Mouse (Mus musculus) myocyte (in vitro differentiated cells): ENCODE data around the gene Gm11060. TPM values are rescaled to one million over a fixed set of nuclear protein-coding genes. Genes with fewer than 3 reads are reported as not detected.

ENCODE experiments used
- H3K27me3 ChIP-seq: one replicate; pipeline ENCODE4 v1.6.1; 2011; ENCODE audit not compliant: control insufficient read depth, insufficient read depth, insufficient read length
- H3K36me3 ChIP-seq: one replicate; pipeline ENCODE4 v1.6.1; 2011; ENCODE audit not compliant: control insufficient read depth, insufficient read depth
- H3K4me2 ChIP-seq: one replicate; pipeline ENCODE4 v1.6.1; 2011; ENCODE audit warnings: low read depth, control low read depth
- H3K4me3 ChIP-seq: one replicate; pipeline ENCODE4 v1.5.1; 2011; ENCODE audit warnings: mild to moderate bottlenecking, control low read depth, moderate library complexity
- H3K79me2 ChIP-seq: one replicate; pipeline ENCODE4 v1.6.1; 2011; ENCODE audit not compliant: control insufficient read depth, insufficient read depth
- H3ac ChIP-seq: one replicate; pipeline ENCODE4 v1.6.1; 2011; ENCODE audit not compliant: control insufficient read depth, insufficient read length
- CEBPB ChIP-seq: IDR thresholded peaks from 2 replicates; pipeline ENCODE4 v1.6.1; 2011; ENCODE audit warnings: mild to moderate bottlenecking, moderate library complexity; ENCODE audit not compliant: poor library complexity, insufficient read depth, severe bottlenecking
- E2F4 ChIP-seq: IDR thresholded peaks from one replicate; pipeline ENCODE4 v1.6.1; 2011; ENCODE audit warnings: mild to moderate bottlenecking, control low read depth, moderate library complexity; ENCODE audit not compliant: insufficient read depth
- MAX ChIP-seq: IDR thresholded peaks from one replicate; pipeline ENCODE4 v1.6.1; 2011; ENCODE audit warnings: low read depth, mild to moderate bottlenecking, control low read depth
- MYOD1 ChIP-seq, 3 experiments: IDR thresholded peaks; one replicate each; pipeline ENCODE4 v1.6.1; 2011; ENCODE audit warnings: control low read depth in 2 of 3, low read depth in 2 of 3, mild to moderate bottlenecking in 2 of 3, moderate library complexity in 1 of 3; ENCODE audit not compliant: insufficient read length in 2 of 3, control insufficient read depth in 1 of 3
- MYOG ChIP-seq, 3 experiments: IDR thresholded peaks; one replicate each; pipeline ENCODE4 v1.6.1; 2011; ENCODE audit warnings: control low read depth in 2 of 3, low read depth in 2 of 3, mild to moderate bottlenecking in 2 of 3; ENCODE audit not compliant: insufficient read length in 2 of 3, control insufficient read depth in 1 of 3, insufficient read depth in 1 of 3
- POLR2A ChIP-seq: IDR thresholded peaks from one replicate; pipeline ENCODE4 v1.6.1; 2011; ENCODE audit warnings: low read depth, mild to moderate bottlenecking, control low read depth, moderate library complexity; ENCODE audit not compliant: insufficient read length
- POLR2AphosphoS2 ChIP-seq: IDR thresholded peaks from one replicate; pipeline ENCODE4 v1.6.1; 2011; ENCODE audit warnings: low read depth, control low read depth; ENCODE audit not compliant: insufficient read length
- REST ChIP-seq: IDR thresholded peaks from one replicate; pipeline ENCODE4 v1.6.1; 2011; ENCODE audit warnings: mild to moderate bottlenecking, control low read depth, moderate library complexity; ENCODE audit not compliant: insufficient read depth, insufficient read length
- SRF ChIP-seq: IDR thresholded peaks from one replicate; pipeline ENCODE4 v1.6.1; 2011; ENCODE audit warnings: low read depth; ENCODE audit not compliant: control insufficient read depth, insufficient read length
- TCF3 ChIP-seq: IDR thresholded peaks from one replicate; pipeline ENCODE4 v1.6.1; 2011; ENCODE audit warnings: low read depth, control low read depth; ENCODE audit not compliant: insufficient read length
- USF1 ChIP-seq: IDR thresholded peaks from one replicate; pipeline ENCODE4 v1.6.1; 2011; ENCODE audit warnings: low read depth, mild to moderate bottlenecking, control low read depth, moderate library complexity
- polyA plus RNA-seq: library from polyadenylated mRNA; unstranded; fragments of >200 nt; fragmentation: generic; extraction: Trizol; gene quantifications from one replicate; pipeline ENCODE4 v1.2.1, GENCODE M21; 2012; ENCODE audit warnings: missing spikeins

Gene Gm11060
- polyA plus RNA-seq, 1 experiment = not detected

- Histone ChIP-seq H3K4me2 (no peak overlapping the region), H3K4me3 (no peak overlapping the region)
- TF ChIP-seq MYOG (IDR thresholded peaks at IDR 0.05; ENCODE audit: control insufficient read depth in 1 of 3, insufficient read depth in 1 of 3, insufficient read length in 2 of 3, low read depth in 2 of 3) (no peak), CEBPB (no peak), SRF (no peak), MYOD1 (IDR thresholded peaks at IDR 0.05; ENCODE audit: control insufficient read depth in 1 of 3, insufficient read length in 2 of 3, low read depth in 2 of 3) (no peak), TCF3 (no peak), POLR2AphosphoS2 (no peak), MAX (no peak)
Measured at GRCm38 (mm10) chr2:105082256-105082790, 9.5 kb upstream of the Gm11060 start.

DNA sequence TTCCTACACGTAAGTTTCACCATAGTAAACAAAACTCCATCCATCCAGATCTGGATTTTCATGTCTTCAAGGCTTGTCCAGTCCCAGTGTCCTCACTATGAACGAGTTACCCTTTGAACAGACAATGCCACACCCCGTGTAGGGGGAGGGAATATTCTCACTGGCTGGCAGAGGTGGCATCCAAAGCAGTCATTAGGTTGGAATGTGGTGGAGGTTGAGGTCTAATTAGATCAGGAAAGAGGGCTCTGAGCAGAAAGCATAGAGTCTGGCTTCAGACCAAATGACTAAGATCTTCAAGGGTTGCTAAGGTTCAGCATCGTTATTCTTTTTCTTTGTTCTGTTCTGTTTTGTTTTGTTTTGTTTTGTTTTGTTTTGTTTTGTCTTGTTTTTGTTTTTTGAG is 7.8 kb upstream of the Gm11060 start:
- Histone ChIP-seq H3K27me3 (no peaks in the 10 kb centered on the region), H3K4me2 (no peak overlapping the region), H3ac (no peak overlapping the region), H3K4me3 (no peak overlapping the region), H3K79me2 (no peaks in the 10 kb centered on the region), H3K36me3 (no peaks in the 10 kb centered on the region)
- no peak for TF ChIP-seq REST

More at GRCm38 (mm10) chr2:105082256-105082790, 9.5 kb upstream of the Gm11060 start:
- Histone ChIP-seq H3K79me2 (no peaks in the 10 kb centered on the region), H3K27me3 (no peaks in the 10 kb centered on the region), H3ac (no peak overlapping the region), H3K36me3 (no peaks in the 10 kb centered on the region)

GRCm38 (mm10) chr2:105086081-105086480 is 5.7 kb upstream of the Gm11060 start:
- H3K36me3 ChIP-seq = no peaks in the 10 kb centered on the region
- H3ac ChIP-seq = no peak overlapping the region
- no peak overlapping the region for H3K4me2 ChIP-seq
- TF ChIP-seq MAX = no peak
- TF ChIP-seq SRF = no peak
- TF ChIP-seq POLR2AphosphoS2 = no peak
- no peak for TF ChIP-seq TCF3
- H3K79me2 ChIP-seq = no peaks in the 10 kb centered on the region
- H3K27me3 ChIP-seq = no peaks in the 10 kb centered on the region
- H3K4me3 ChIP-seq = no peak overlapping the region

DNA sequence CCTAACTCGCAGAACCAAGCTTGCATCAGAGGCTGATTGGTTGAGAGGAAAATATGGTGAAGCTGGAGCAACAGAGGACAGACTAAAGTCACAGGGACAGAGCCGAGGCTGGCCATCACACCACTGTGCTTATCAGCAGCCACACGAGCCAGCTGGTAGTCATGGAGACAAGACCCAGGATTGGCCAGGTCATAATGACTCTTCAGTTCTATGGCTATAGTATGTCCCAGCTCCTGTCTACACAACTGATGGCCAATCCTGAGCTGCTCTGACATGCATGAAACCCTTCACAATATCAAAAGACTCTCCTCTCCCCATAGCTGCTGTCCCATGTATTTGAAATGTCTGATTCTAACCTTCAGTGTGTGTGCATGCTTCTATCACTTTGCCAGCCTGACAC is 3.8 kb upstream of the Gm11060 start:
- TF ChIP-seq POLR2A (no peak), MYOD1 (IDR thresholded peaks at IDR 0.05; ENCODE audit: control insufficient read depth in 1 of 3, insufficient read length in 2 of 3, low read depth in 2 of 3) (no peak), TCF3 (no peak)
- no peak overlapping the region for H3ac ChIP-seq
- H3K27me3 ChIP-seq = no peaks in the 10 kb centered on the region
- H3K4me3 ChIP-seq = no peak overlapping the region
- H3K36me3 ChIP-seq = no peaks in the 10 kb centered on the region
- H3K79me2 ChIP-seq = no peaks in the 10 kb centered on the region
- H3K4me2 ChIP-seq = no peak overlapping the region

- no peak for TF ChIP-seq MYOD1 (IDR thresholded peaks at IDR 0.05; ENCODE audit: control insufficient read depth in 1 of 3, insufficient read length in 2 of 3, low read depth in 2 of 3)
- no peak for TF ChIP-seq TCF3
- TF ChIP-seq E2F4 = no peak
- TF ChIP-seq USF1 = no peak
- TF ChIP-seq SRF = no peak
- no peak for TF ChIP-seq CEBPB
- no peak for TF ChIP-seq MAX
- no peak for TF ChIP-seq MYOG (IDR thresholded peaks at IDR 0.05; ENCODE audit: control insufficient read depth in 1 of 3, insufficient read depth in 1 of 3, insufficient read length in 2 of 3, low read depth in 2 of 3)
- no peak for TF ChIP-seq POLR2A
- no peak for TF ChIP-seq POLR2AphosphoS2
- TF ChIP-seq REST = no peak
- H3K36me3 ChIP-seq = no peaks in the 10 kb centered on the region
- no peak overlapping the region for H3ac ChIP-seq
- no peaks in the 10 kb centered on the region for H3K79me2 ChIP-seq
- no peak overlapping the region for H3K4me3 ChIP-seq
- H3K27me3 ChIP-seq = no peaks in the 10 kb centered on the region
- H3K4me2 ChIP-seq = no peak overlapping the region
Measured at GRCm38 (mm10) chr2:105089083-105089482, 2.7 kb upstream of the Gm11060 start.
